Mouse (Mus musculus) C2C12 (cell line): ENCODE measurements around the gene Grhl1.

Experiments
- CTCF ChIP-seq: IDR thresholded peaks from one replicate; pipeline ENCODE4 v1.5.1; 2011; ENCODE audit not compliant: control insufficient read depth, insufficient read depth, insufficient read length
- MAX ChIP-seq: IDR thresholded peaks from one replicate; pipeline ENCODE4 v1.6.1; 2011; ENCODE audit warnings: mild to moderate bottlenecking, control low read depth

- TF ChIP-seq CTCF (no peak), MAX (no peak)
Observed at GRCm38 (mm10) chr12:24644125-24644571, 72.1 kb downstream of the Grhl1 start.
